Mouse (Mus musculus): ENCODE results near the gene Rnase1. TPM values are rescaled to one million over a fixed set of nuclear protein-coding genes. Genes with fewer than 3 reads are reported as not detected.

Rnase1 gene
- total RNA-seq, 2 experiments from 2014 or later, result not detected

Other genes with a start within 250 kb of the Rnase1 start
- gene Klhl33, start 249.3 kb downstream of the Rnase1 start, total RNA-seq (2015), result 0.10 TPM in 1 of 2 replicates, not detected in the other
- gene Klhl33, start 249.3 kb downstream of the Rnase1 start, total RNA-seq (2017), result 0.25 and 0.37 TPM in 2 replicates
- gene Osgep, start 221.9 kb downstream of the Rnase1 start, total RNA-seq (2015), result 116 and 117 TPM in 2 replicates
- gene Osgep, start 221.9 kb downstream of the Rnase1 start, total RNA-seq (2017), result 117 and 125 TPM in 2 replicates
- 246 and 285 TPM in 2 replicates for gene Apex1, start 221.8 kb downstream of the Rnase1 start, total RNA-seq (2015)
- gene Apex1, start 221.8 kb downstream of the Rnase1 start, total RNA-seq (2017), result 189 and 223 TPM in 2 replicates
- 47.0 and 58.0 TPM in 2 replicates for gene Pip4p1, start 215.9 kb downstream of the Rnase1 start, total RNA-seq (2015)
- gene Pip4p1, start 215.9 kb downstream of the Rnase1 start, total RNA-seq (2017), result 10.4 and 17.9 TPM in 2 replicates
- 388 TPM in 2 replicates for gene Pnp, start 215.7 kb downstream of the Rnase1 start, total RNA-seq (2015)
- gene Pnp, start 215.7 kb downstream of the Rnase1 start, total RNA-seq (2017), result 201 and 203 TPM in 2 replicates
- 24.4 TPM in 1 of 2 replicates, not detected in the other for gene Gm49342, start 202.3 kb downstream of the Rnase1 start, total RNA-seq (2015)
- gene Gm49342, start 202.3 kb downstream of the Rnase1 start, total RNA-seq (2017), result 144 and 168 TPM in 2 replicates
- 11.0 and 16.1 TPM in 2 replicates for gene Pnp2, start 190.8 kb downstream of the Rnase1 start, total RNA-seq (2015)
- gene Pnp2, start 190.8 kb downstream of the Rnase1 start, total RNA-seq (2017), result 6.0 and 8.1 TPM in 2 replicates
- 0.78 and 3.3 TPM in 2 replicates for gene Rnase10, start 139.0 kb downstream of the Rnase1 start, total RNA-seq (2015)
- 0.64 and 5.2 TPM in 2 replicates for gene Rnase10, start 139.0 kb downstream of the Rnase1 start, total RNA-seq (2017)
- not detected in 2 replicates for gene Rnase9, start 104.9 kb downstream of the Rnase1 start, total RNA-seq (2015)
- not detected in 2 replicates for gene Rnase9, start 104.9 kb downstream of the Rnase1 start, total RNA-seq (2017)
- gene Rnase11, start 96.6 kb downstream of the Rnase1 start, total RNA-seq (2015), result not detected in 2 replicates
- not detected in 2 replicates for gene Rnase11, start 96.6 kb downstream of the Rnase1 start, total RNA-seq (2017)
- 6.2 and 8.9 TPM in 2 replicates for gene Rnase12, start 89.1 kb downstream of the Rnase1 start, total RNA-seq (2015)
- 4.9 and 5.0 TPM in 2 replicates for gene Rnase12, start 89.1 kb downstream of the Rnase1 start, total RNA-seq (2017)
- not detected in 2 replicates for gene Olfr750, start 72.3 kb downstream of the Rnase1 start, total RNA-seq (2015)
- gene Olfr750, start 72.3 kb downstream of the Rnase1 start, total RNA-seq (2017), result not detected in 2 replicates
- gene Rnase4, start 55.7 kb downstream of the Rnase1 start, total RNA-seq (2015), result 4.8 and 7.1 TPM in 2 replicates
- gene Rnase4, start 55.7 kb downstream of the Rnase1 start, total RNA-seq (2017), result 1.7 and 2.4 TPM in 2 replicates
- gene Ang, start 55.6 kb downstream of the Rnase1 start, total RNA-seq (2015), result 1.8 and 2.0 TPM in 2 replicates
- gene Ang, start 55.6 kb downstream of the Rnase1 start, total RNA-seq (2017), result 1.3 and 1.4 TPM in 2 replicates
- not detected in 2 replicates for gene Eddm3b, start 32.4 kb downstream of the Rnase1 start, total RNA-seq (2015)
- not detected in 2 replicates for gene Eddm3b, start 32.4 kb downstream of the Rnase1 start, total RNA-seq (2017)
- gene Rnase6, start 22.9 kb downstream of the Rnase1 start, total RNA-seq (2015), result 9.2 and 14.6 TPM in 2 replicates
- 20.7 and 22.2 TPM in 2 replicates for gene Rnase6, start 22.9 kb downstream of the Rnase1 start, total RNA-seq (2017)
- not detected in 2 replicates for gene Rnase2b, start 15.5 kb upstream of the Rnase1 start, total RNA-seq (2015)
- gene Rnase2b, start 15.5 kb upstream of the Rnase1 start, total RNA-seq (2017), result not detected in 2 replicates
- gene Ang2, start 52.4 kb upstream of the Rnase1 start, total RNA-seq (2015), result not detected in 2 replicates
- not detected in 2 replicates for gene Ang2, start 52.4 kb upstream of the Rnase1 start, total RNA-seq (2017)
- gene Ear14, start 56.6 kb upstream of the Rnase1 start, total RNA-seq (2015), result not detected in 2 replicates
- not detected in 2 replicates for gene Ear14, start 56.6 kb upstream of the Rnase1 start, total RNA-seq (2017)
- not detected in 2 replicates for gene Rnase2a, start 109.3 kb upstream of the Rnase1 start, total RNA-seq (2015)
- not detected in 2 replicates for gene Rnase2a, start 109.3 kb upstream of the Rnase1 start, total RNA-seq (2017)
- not detected in 2 replicates for gene Gm7247, start 215.0 kb upstream of the Rnase1 start, total RNA-seq (2015)
- gene Gm7247, start 215.0 kb upstream of the Rnase1 start, total RNA-seq (2017), result not detected in 2 replicates

Data from megakaryocyte progenitor cell, adult 5-6 weeks (primary cell).